Mouse (Mus musculus): ENCODE data around the gene Sh3kbp1.

- TF ChIP-seq CTCF (IDR thresholded peaks at IDR 0.05; ENCODE audit: low read depth, low read length) (no peak), POLR2A (IDR thresholded peaks at IDR 0.05; ENCODE audit: insufficient read depth, low read length) (no peak), EP300 (IDR thresholded peaks at IDR 0.05; ENCODE audit: insufficient read depth, low read depth, low read length) (no peak)
Measured at GRCm38 (mm10) chrX:159638500-159639227, 11.6 kb downstream of the Sh3kbp1 start.

Measured in ES-Bruce4 (cell line).